Comparison of ENCODE assay signal across 8 mouse cellular contexts in genomic region chr12:116405045-116405835, GRCm38 (mm10). TPM values are rescaled to one million over a fixed set of nuclear protein-coding genes. Genes with fewer than 3 reads are reported as not detected.
DNase-seq lines count a peak whose midpoint lies in the region; ATAC-seq and TF ChIP-seq lines count a peak whose summit lies in the region.

Gene Ncapg2 (plus strand): TSS chr12:116405402.

- peaks cover 45% of the 10 kb centered on the region for H3K4me1 ChIP-seq in G1E (ENCODE audit: insufficient read depth, low read depth, low read length)
- H3K4me1 ChIP-seq in forebrain, embryonic 16.5 days (replicated peaks; ENCODE audit: control insufficient read depth, insufficient read depth, low read length), result peaks cover 12% of the 10 kb centered on the region
- H3K4me1 ChIP-seq in lung, embryonic 14.5 days (ENCODE audit: insufficient read depth), result no peaks in the 10 kb centered on the region
- peaks cover 10% of the 10 kb centered on the region for H3K4me1 ChIP-seq in olfactory bulb, adult 2 months (ENCODE audit: control insufficient read depth, insufficient read depth, low read length)
- H3K4me1 ChIP-seq in thymus, adult 2 months (replicated peaks; ENCODE audit: control insufficient read depth, insufficient read depth, low read length), result peaks cover 11% of the 10 kb centered on the region

- peak within 1 kb of the TSS; percentile 58 for H3K27ac ChIP-seq in forebrain, embryonic 16.5 days (ENCODE audit: low read length)
- peak within 1 kb of the TSS; percentile 52; the same call in 1 of the 2 replicates for H3K27ac ChIP-seq in layer of hippocampus, adult 2 months
- peak within 1 kb of the TSS; percentile 75 for H3K27ac ChIP-seq in lung, embryonic 14.5 days (ENCODE audit: low read depth)
- no peak within 1 kb of the TSS; the same call in 1 of the 2 replicates for H3K27ac ChIP-seq in olfactory bulb, adult 2 months (ENCODE audit: insufficient read depth, low read depth, low read length)
- no peak within 1 kb of the TSS for H3K27ac ChIP-seq in thymus, adult 2 months (ENCODE audit: control insufficient read depth, insufficient read depth, low read length)

- peak within 1 kb of the TSS; percentile 97 for H3K4me2 ChIP-seq in forebrain, embryonic 16.5 days (ENCODE audit: low read length)
- peak within 1 kb of the TSS; percentile 73 for H3K4me2 ChIP-seq in lung, embryonic 14.5 days

- peaks cover 18% of the 10 kb centered on the region for H3K9me3 ChIP-seq in G1E (replicated peaks)
- H3K9me3 ChIP-seq in forebrain, embryonic 16.5 days (ENCODE audit: control insufficient read depth, low read length), result peaks cover 26% of the 10 kb centered on the region
- H3K9me3 ChIP-seq in lung, embryonic 14.5 days (ENCODE audit: low read depth, low read length), result peaks cover 29% of the 10 kb centered on the region; the same call in 1 of the 2 replicates

- H3K4me3 ChIP-seq in G1E (ENCODE audit: low read depth, low read length), result peak within 1 kb of the TSS; percentile 88
- peak within 1 kb of the TSS; percentile 87 for H3K4me3 ChIP-seq in forebrain, embryonic 16.5 days (replicated peaks; ENCODE audit: low read length)
- H3K4me3 ChIP-seq in layer of hippocampus, adult 2 months, result peak within 1 kb of the TSS; percentile 88
- peak within 1 kb of the TSS; percentile 81 for H3K4me3 ChIP-seq in lung, embryonic 14.5 days (ENCODE audit: low read depth, low read length)
- H3K4me3 ChIP-seq in olfactory bulb, adult 2 months (ENCODE audit: insufficient read depth, low read depth, low read length), result peak within 1 kb of the TSS; percentile 76
- peak within 1 kb of the TSS; percentile 67 for H3K4me3 ChIP-seq in thymus, adult 2 months (ENCODE audit: control insufficient read depth, insufficient read depth, low read length)

- peak; percentile 90 for ATAC-seq in G1E (ENCODE audit: extremely low read depth, insufficient number of reproducible peaks, low FRiP score, poor library complexity, severe bottlenecking)
- peak; percentile 98 for ATAC-seq in forebrain, embryonic 16.5 days
- ATAC-seq in lung, embryonic 14.5 days (ENCODE audit: insufficient read depth), result peak; percentile 99

- peaks cover 56% of the 10 kb centered on the region for H3K36me3 ChIP-seq in G1E (replicated peaks)
- H3K36me3 ChIP-seq in forebrain, embryonic 16.5 days (ENCODE audit: control insufficient read depth, insufficient read depth), result no peaks in the 10 kb centered on the region
- H3K36me3 ChIP-seq in lung, embryonic 14.5 days (ENCODE audit: insufficient read depth), result peaks cover 27% of the 10 kb centered on the region; the same call in 1 of the 2 replicates
- H3K36me3 ChIP-seq in thymus, adult 2 months (ENCODE audit: control insufficient read depth, insufficient read depth, low read length), result peaks cover 8% of the 10 kb centered on the region

- TF ChIP-seq CTCF in G1E (IDR thresholded peaks at IDR 0.05; ENCODE audit: low read depth, low read length), result no peak
- TF ChIP-seq CTCF in layer of hippocampus, adult 2 months (conservative IDR thresholded peaks at IDR 0.05), result no peak
- TF ChIP-seq CTCF in lung, embryonic 14.5 days (IDR thresholded peaks at IDR 0.05; ENCODE audit: low read depth), result no peak
- no peak for TF ChIP-seq CTCF in olfactory bulb, adult 2 months (IDR thresholded peaks at IDR 0.05; ENCODE audit: insufficient read depth, low read depth, low read length)
- peak; percentile 49; the same call in 1 of the 2 replicates for TF ChIP-seq CTCF in thymus, adult 2 months (IDR thresholded peaks at IDR 0.05; ENCODE audit: borderline replicate concordance, control insufficient read depth, extremely low read depth, insufficient read depth, low read length, poor library complexity)

- under 1% methylated on average over 72 of the region's 72 CpGs for WGBS in forebrain, embryonic 16.5 days
- under 1% methylated on average over 72 of the region's 72 CpGs for WGBS in lung, embryonic 14.5 days
- under 1% methylated on average over 72 of the region's 72 CpGs for WGBS in olfactory bulb, adult 2 months
- under 1% methylated on average over 72 of the region's 72 CpGs for WGBS in thymus, adult 2 months

- H3K27me3 ChIP-seq in G1E (ENCODE audit: insufficient read depth, low read length), result no peaks in the 10 kb centered on the region
- no peaks in the 10 kb centered on the region for H3K27me3 ChIP-seq in forebrain, embryonic 16.5 days (replicated peaks; ENCODE audit: control insufficient read depth, insufficient read depth, low read length)
- no peaks in the 10 kb centered on the region for H3K27me3 ChIP-seq in lung, embryonic 14.5 days (ENCODE audit: insufficient read depth, low read length)
- H3K27me3 ChIP-seq in thymus, adult 2 months (ENCODE audit: control insufficient read depth, insufficient read depth, low read length), result no peaks in the 10 kb centered on the region

- peak within 1 kb of the TSS; percentile 69 for H3K9ac ChIP-seq in forebrain, embryonic 16.5 days (replicated peaks; ENCODE audit: low read depth, low read length)
- H3K9ac ChIP-seq in lung, embryonic 14.5 days, result peak within 1 kb of the TSS; percentile 93

- intact Hi-C loops in heart, postnatal 36 days (cut with DNase I), result loop anchor here (2.0 to 10.0 kb wide), 2 partner anchors 124 to 350 kb away; partner anchors contain the start of gene Esyt2

- no peak for TF ChIP-seq POLR2A in olfactory bulb, adult 2 months (IDR thresholded peaks at IDR 0.05; ENCODE audit: insufficient read depth, low read depth, low read length)
- TF ChIP-seq POLR2A in thymus, adult 2 months (IDR thresholded peaks at IDR 0.05; ENCODE audit: control insufficient read depth, extremely low read depth, insufficient read depth, low read length, poor library complexity), result no peak

- peak; percentile 98 for DNase-seq in G1E (ENCODE audit: low spot score)
- DNase-seq in cerebellum, adult 18-20 months, result peak; percentile 97
- peak; percentile 98 to 99 for DNase-seq in heart, postnatal 36 days
- DNase-seq in layer of hippocampus, adult 2 months (ENCODE audit: low spot score in 2 of 2), result peak; percentile 97 to 99
- peak; percentile 100 for DNase-seq in lung, embryonic 14.5 days
- peak; percentile 100 for DNase-seq in thymus, adult 2 months

RNA-seq across cellular contexts. Expression of gene Ncapg2, which starts in this region (rescaled TPM):
- 138 and 179 TPM in 2 replicates for total RNA-seq in G1E (2014; fragmentation: Nextera tagmentation)
- total RNA-seq in G1E (2017), result 229 and 321 TPM in 2 replicates
- 28.9 and 36.1 TPM in 2 replicates for polyA plus RNA-seq in G1E (2012)
- 17.6 and 18.9 TPM in 2 replicates for polyA plus RNA-seq in forebrain, embryonic 16.5 days (2015; fragmentation: Nextera tagmentation; extraction: Ambion mirVana)
- 1 to 10 TPM; 2.5 to 4.1 TPM for total RNA-seq in heart, postnatal 36 days (2021)
- 1 to 10 TPM; 5.1 to 5.8 TPM for total RNA-seq in layer of hippocampus, adult 2 months (2021)
- 57.7 and 58.4 TPM in 2 replicates for polyA plus RNA-seq in lung, embryonic 14.5 days (2014; fragmentation: Nextera tagmentation; extraction: Ambion mirVana)
- polyA plus RNA-seq in olfactory bulb, adult 2 months (2012; ENCODE audit: insufficient read depth, insufficient read length, low replicate concordance, missing spikeins), result not detected in 2 replicates
- polyA plus RNA-seq in thymus, adult 2 months (2012; rRNA removed), result 16.0 and 21.9 TPM in 2 replicates

Comparison
In these comparisons a context has a peak if more than half of its experiments do, and no peak if none do; other contexts are left out.
1. RNA of gene Ncapg2 (total RNA-seq): 138 to 321 TPM in G1E; 5.1 to 5.8 TPM in layer of hippocampus, adult 2 months and 2.5 to 4.1 TPM in heart, postnatal 36 days; every median in the first group is over 10 times any median in the second.
2. H3K27ac ChIP-seq: peak in forebrain, embryonic 16.5 days (single experiment), layer of hippocampus, adult 2 months (single experiment) and lung, embryonic 14.5 days (single experiment); none in olfactory bulb, adult 2 months (single experiment) and thymus, adult 2 months (single experiment).
3. Peak in every context shown above with its lines, with median percentiles within 50 percentile points of each other: ATAC-seq, DNase-seq and H3K4me3 ChIP-seq.